In genomic region chr2:117350138-117350537, GRCm38 (mm10) we compare ENCODE assay signal across 22 mouse cellular contexts. TPM values are rescaled to one million over a fixed set of nuclear protein-coding genes. Genes with fewer than 3 reads are reported as not detected.
DNase-seq lines count a peak whose midpoint lies in the region; ATAC-seq lines count a peak whose summit lies in the region.
"Had no signal": no experiment of that assay in that cellular context is flagged by ENCODE, and none has a peak within 500 bp of the region (broad histone marks: within the 10 kb centered on the region; RNA-seq: fewer than 3 reads in every experiment).

No protein-coding gene starts in this region.

- DNase-seq in heart, adult 11 months = peak; percentile 48
- peak; percentile 44 for DNase-seq in thymus, postnatal 4 days
- no peak for DNase-seq in thymus, adult 18-20 months
- no peak for DNase-seq in adrenal gland, postnatal 25 days
- DNase-seq: cerebellum, adult 11-12 months; cerebellum, postnatal 14 days; gastrocnemius, postnatal 10 days; heart, postnatal 10 days; kidney, postnatal 36 days; layer of hippocampus, adult 9-11 months; liver, embryonic 13.5 days; lung, embryonic 14.5 days had no signal

- no peaks in the 10 kb centered on the region for H3K9me3 ChIP-seq in heart, embryonic 12.5 days (replicated peaks)
- no peaks in the 10 kb centered on the region for H3K9me3 ChIP-seq in forebrain, embryonic 13.5 days (replicated peaks)
- no peaks in the 10 kb centered on the region for H3K9me3 ChIP-seq in kidney, embryonic 15.5 days (replicated peaks)
- H3K9me3 ChIP-seq: embryonic facial prominence, embryonic 13.5 days; hindbrain, embryonic 10.5 days; liver, embryonic 13.5 days; midbrain, embryonic 15.5 days; neural tube, embryonic 12.5 days had no signal

- ATAC-seq in heart, embryonic 12.5 days (ENCODE audit: insufficient number of reproducible peaks, low FRiP score) = no peak
- peak; percentile 58; the same call in 1 of the 2 replicates for ATAC-seq in forebrain, embryonic 13.5 days
- no peak for ATAC-seq in kidney, embryonic 15.5 days (replicated peaks; ENCODE audit: low FRiP score)
- ATAC-seq: intestine, postnatal 0 days; midbrain, embryonic 15.5 days had no signal

- no peak overlapping the region for H3K4me3 ChIP-seq in heart, embryonic 12.5 days
- H3K4me3 ChIP-seq in forebrain, embryonic 13.5 days = no peak overlapping the region
- H3K4me3 ChIP-seq in kidney, embryonic 15.5 days (replicated peaks) = no peak overlapping the region
- H3K4me3 ChIP-seq: embryonic facial prominence, embryonic 13.5 days; erythroblast, embryonic 14.5 days; hindbrain, embryonic 10.5 days; liver, embryonic 13.5 days; midbrain, embryonic 15.5 days; neural tube, embryonic 12.5 days had no signal

- H3K27me3 ChIP-seq in heart, embryonic 12.5 days (replicated peaks) = no peaks in the 10 kb centered on the region
- no peaks in the 10 kb centered on the region for H3K27me3 ChIP-seq in forebrain, embryonic 13.5 days
- 0 out of 2 replicates have a peak, but pooled peaks cover 3% of the 10 kb centered on the region for H3K27me3 ChIP-seq in kidney, embryonic 15.5 days
- H3K27me3 ChIP-seq: embryonic facial prominence, embryonic 13.5 days; liver, embryonic 13.5 days; midbrain, embryonic 15.5 days; neural tube, embryonic 12.5 days had no signal

- no peak overlapping the region for H3K4me2 ChIP-seq in heart, embryonic 12.5 days
- no peak overlapping the region for H3K4me2 ChIP-seq in forebrain, embryonic 13.5 days
- H3K4me2 ChIP-seq in kidney, embryonic 15.5 days = no peak overlapping the region
- H3K4me2 ChIP-seq: embryonic facial prominence, embryonic 13.5 days; heart, embryonic 11.5 days; liver, embryonic 13.5 days; lung, embryonic 14.5 days; midbrain, embryonic 15.5 days; neural tube, embryonic 12.5 days had no signal

- no peaks in the 10 kb centered on the region for H3K36me3 ChIP-seq in heart, embryonic 12.5 days
- H3K36me3 ChIP-seq in forebrain, embryonic 13.5 days (ENCODE audit: poor library complexity, severe bottlenecking) = no peaks in the 10 kb centered on the region
- no peaks in the 10 kb centered on the region for H3K36me3 ChIP-seq in kidney, embryonic 15.5 days
- H3K36me3 ChIP-seq: embryonic facial prominence, embryonic 13.5 days; hindbrain, embryonic 10.5 days; liver, embryonic 13.5 days; midbrain, embryonic 15.5 days; neural tube, embryonic 12.5 days had no signal

- WGBS in heart, embryonic 12.5 days = 45% methylated on average over 6 of the region's 6 CpGs
- 38% methylated on average over 6 of the region's 6 CpGs for WGBS in forebrain, embryonic 13.5 days
- WGBS in kidney, embryonic 15.5 days = 61% methylated on average over 6 of the region's 6 CpGs

- no peak overlapping the region for H3K27ac ChIP-seq in heart, embryonic 12.5 days (ENCODE audit: poor library complexity, severe bottlenecking)
- H3K27ac ChIP-seq in forebrain, embryonic 13.5 days = no peak overlapping the region
- no peak overlapping the region for H3K27ac ChIP-seq in kidney, embryonic 15.5 days
- H3K27ac ChIP-seq: embryonic facial prominence, embryonic 13.5 days; hindbrain, embryonic 10.5 days; liver, embryonic 13.5 days; midbrain, embryonic 15.5 days; neural tube, embryonic 12.5 days had no signal

- no peaks in the 10 kb centered on the region for H3K4me1 ChIP-seq in heart, embryonic 12.5 days (replicated peaks)
- H3K4me1 ChIP-seq in forebrain, embryonic 13.5 days = peaks cover 7% of the 10 kb centered on the region; the same call in 1 of the 2 replicates
- no peaks in the 10 kb centered on the region for H3K4me1 ChIP-seq in kidney, embryonic 15.5 days
- H3K4me1 ChIP-seq: embryonic facial prominence, embryonic 13.5 days; liver, embryonic 13.5 days; neural tube, embryonic 12.5 days had no signal

- no peak overlapping the region for H3K9ac ChIP-seq in heart, embryonic 12.5 days
- no peak overlapping the region for H3K9ac ChIP-seq in forebrain, embryonic 13.5 days
- H3K9ac ChIP-seq in kidney, embryonic 15.5 days = no peak overlapping the region
- H3K9ac ChIP-seq: embryonic facial prominence, embryonic 13.5 days; liver, embryonic 13.5 days; lung, embryonic 14.5 days; midbrain, embryonic 15.5 days; neural tube, embryonic 12.5 days had no signal

RNA-seq across cellular contexts. Expression of gene Rasgrp1, which starts 7.3 kb away (rescaled TPM):
- polyA plus RNA-seq in heart, embryonic 12.5 days (2016; fragmentation: Nextera tagmentation; extraction: Ambion mirVana) = 0.14 and 0.17 TPM in 2 replicates
- 2.9 and 5.1 TPM in 2 replicates for polyA plus RNA-seq in forebrain, embryonic 13.5 days (2015; fragmentation: Nextera tagmentation; extraction: Ambion mirVana)
- polyA plus RNA-seq in kidney, embryonic 15.5 days (2015; fragmentation: Nextera tagmentation; extraction: Ambion mirVana) = 0.30 and 0.39 TPM in 2 replicates
- total RNA-seq in adrenal gland, postnatal 25 days (2021) = 0.19 and 0.49 TPM in 2 replicates
- polyA plus RNA-seq: erythroblast, embryonic 14.5 days had no signal

Comparison
In these comparisons a context has a peak if more than half of its experiments do, and no peak if none do; other contexts are left out.
1. DNase-seq: peak in heart, adult 11 months (single experiment) and thymus, postnatal 4 days (single experiment); none in thymus, adult 18-20 months (0 of 2) and adrenal gland, postnatal 25 days (single experiment).